Mouse (Mus musculus) kidney, adult 2 months (tissue): Measurements from ENCODE around the gene Cckbr. TPM values are rescaled to one million over a fixed set of nuclear protein-coding genes. Genes with fewer than 3 reads are reported as not detected.

Experiments used
- DNase-seq: peaks from one replicate; pipeline ENCODE4 v3.0.0; 2021
- H3K27ac ChIP-seq: fragments of 200-500 bp; 2 replicates; pipeline ENCODE4 v1.5.1; 2012; ENCODE audit warnings: low read depth, low read length, control low read depth, inconsistent platforms; ENCODE audit not compliant: insufficient read depth
- H3K27me3 ChIP-seq: fragments of 200-500 bp; replicated peaks from 2 replicates; pipeline ENCODE4 v1.6.1; 2012; ENCODE audit warnings: mild to moderate bottlenecking, moderate library complexity, low read length, inconsistent platforms; ENCODE audit not compliant: control insufficient read depth, insufficient read depth
- H3K36me3 ChIP-seq: fragments of 200-500 bp; 2 replicates; pipeline ENCODE4 v1.6.1; 2012; ENCODE audit warnings: mild to moderate bottlenecking, moderate library complexity, low read length, inconsistent platforms; ENCODE audit not compliant: control insufficient read depth, insufficient read depth
- H3K4me1 ChIP-seq: fragments of 200-500 bp; 2 replicates; pipeline ENCODE4 v1.6.1; 2011; ENCODE audit warnings: low read length; ENCODE audit not compliant: control insufficient read depth, insufficient read depth
- H3K4me3 ChIP-seq: fragments of 200-500 bp; 2 replicates; pipeline ENCODE4 v1.5.1; 2011; ENCODE audit warnings: mild to moderate bottlenecking, low read depth, low read length, control low read depth; ENCODE audit not compliant: insufficient read depth
- CTCF ChIP-seq: fragments of 200-500 bp; conservative IDR thresholded peaks from 2 replicates; pipeline ENCODE4 v1.5.1; 2011; ENCODE audit warnings: low read depth, mild to moderate bottlenecking, control low read depth, low read length, moderate library complexity, mixed read lengths; ENCODE audit not compliant: insufficient read depth, insufficient read length
- POLR2A ChIP-seq: fragments of 200-500 bp; IDR thresholded peaks from one replicate; pipeline ENCODE4 v1.6.1; 2011; ENCODE audit warnings: low read depth, low read length, control low read depth
- WGBS: fragments of 180-500 bp; shearing (Covaris S2); methylation state at CpG from one replicate; pipeline ENCODE4 v1.1.7; 2018; 5-methylcytosine and 5-hydroxymethylcytosine counted together
- polyA plus RNA-seq: library from polyadenylated mRNA; depleted of rRNA; stranded (reverse); fragments of >200 nt; gene quantifications from 2 replicates; pipeline ENCODE4 v1.2.3, GENCODE M21; 2012

Gene Cckbr
- polyA plus RNA-seq, 1 experiment: 0.14 TPM

DNA sequence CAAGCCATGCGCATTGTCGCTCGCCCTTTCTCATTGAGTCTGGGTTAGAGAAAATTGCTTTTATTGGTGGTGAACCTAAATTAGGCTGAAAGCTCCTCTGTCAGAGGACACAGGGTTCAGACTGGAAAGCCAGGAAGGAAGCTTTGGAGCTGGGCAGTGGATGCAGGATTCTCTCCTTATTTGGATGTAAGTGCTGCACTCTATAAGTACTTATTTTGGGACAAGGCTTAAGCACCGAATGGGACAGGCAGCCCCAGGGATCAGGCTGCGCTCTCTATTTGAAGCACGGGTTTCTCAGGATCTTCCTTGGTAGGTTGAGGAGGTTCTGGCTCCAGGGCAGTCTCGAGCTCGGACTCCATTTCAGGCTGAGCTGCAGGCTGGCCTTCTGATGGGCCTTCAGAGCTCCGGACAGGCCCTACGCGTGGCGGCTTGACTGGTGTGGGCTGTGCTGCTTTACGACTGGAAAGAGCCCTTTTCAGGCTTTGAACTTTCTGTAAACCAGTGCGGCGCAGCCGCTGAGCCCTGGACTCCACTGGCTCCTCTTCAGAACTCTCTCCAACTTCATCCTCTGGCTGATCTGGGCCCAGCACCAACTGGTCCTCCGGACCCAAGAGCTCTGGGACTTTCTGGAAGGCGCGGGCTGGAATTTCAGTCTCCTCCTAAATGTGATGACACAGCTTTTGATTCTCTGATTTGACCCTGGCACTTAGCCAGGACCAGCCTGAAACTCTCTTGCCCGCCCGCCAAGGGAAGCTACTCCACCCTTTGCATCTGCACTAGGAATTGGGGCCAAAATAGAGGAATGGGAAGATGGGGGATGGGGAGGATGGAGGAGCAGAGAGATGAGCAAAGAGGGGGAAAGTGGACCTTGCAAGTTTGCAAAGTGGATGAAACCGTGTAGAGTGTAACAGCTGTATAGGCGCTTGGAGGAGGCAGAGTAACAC lies 55.3 kb downstream of the Cckbr start:
- H3K4me1 ChIP-seq: peaks cover 8% of the 10 kb centered on the region
- peak; percentile 72 for DNase-seq
- no peak for TF ChIP-seq CTCF
- no peak for TF ChIP-seq POLR2A
- peak overlapping the region; percentile 50 for H3K4me3 ChIP-seq
- peak overlapping the region; percentile 49 for H3K27ac ChIP-seq
- no peaks in the 10 kb centered on the region for H3K36me3 ChIP-seq
- H3K27me3 ChIP-seq: no peaks in the 10 kb centered on the region
- 63% methylated on average over 23 of the region's 23 CpGs for WGBS

DNA sequence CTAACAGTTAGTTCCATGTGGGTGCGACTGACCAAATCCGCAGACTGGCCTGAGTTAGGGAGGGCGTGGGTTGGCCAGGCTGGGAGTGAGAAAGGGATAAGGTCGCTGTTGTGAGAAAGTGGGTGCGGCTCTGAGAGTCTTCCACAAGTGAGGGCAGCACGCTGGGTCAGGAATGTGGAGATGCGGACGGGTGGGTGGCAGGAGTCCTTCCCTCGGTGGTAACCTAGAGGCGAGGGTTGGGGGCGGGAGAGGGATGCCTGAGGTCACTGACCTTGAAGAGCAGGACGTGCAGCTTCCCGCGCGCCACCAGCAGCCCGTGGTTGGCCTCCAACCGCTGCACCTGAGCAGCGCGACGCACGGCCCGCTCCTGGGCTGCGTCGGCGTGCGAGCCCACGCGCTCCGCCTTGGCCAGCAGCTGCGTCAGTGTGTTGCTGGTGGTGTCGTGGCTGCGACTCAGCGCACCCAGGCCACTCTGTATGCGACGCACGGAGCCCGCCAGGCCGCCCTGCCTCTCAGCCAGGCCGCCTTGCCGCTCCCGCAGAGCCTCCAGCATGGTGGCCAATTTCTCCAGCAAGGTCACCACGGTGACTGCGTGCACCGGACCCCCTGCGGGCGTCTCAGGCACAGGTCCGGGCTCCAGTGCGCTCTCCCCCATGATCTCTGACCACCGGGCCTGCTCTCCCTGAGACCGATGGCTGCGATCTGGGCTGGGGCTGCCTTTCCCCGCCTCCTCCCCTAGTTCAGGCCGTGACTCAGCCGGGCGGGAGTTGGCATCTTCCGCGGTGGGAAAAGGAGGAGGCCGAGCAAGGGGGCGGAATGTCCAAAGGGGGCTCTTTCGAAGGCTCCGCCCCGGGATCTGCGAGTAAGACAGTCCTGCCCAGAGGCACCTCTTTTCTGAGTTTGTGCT lies 56.2 kb downstream of the Cckbr start, which contains the start of gene Cavin3:
Cavin3 (minus strand) TSS at position 796 of the 907 bp plus-strand sequence.
- TF ChIP-seq POLR2A: no peak
- no peak for TF ChIP-seq CTCF
- Histone ChIP-seq H3K36me3 (no peaks in the 10 kb centered on the region), H3K4me1 (peaks cover 3% of the 10 kb centered on the region), H3K27me3 (no peaks in the 10 kb centered on the region), H3K27ac (peak within 1 kb of the TSS; percentile 49), H3K4me3 (peak within 1 kb of the TSS; percentile 50)
- peak; percentile 83 for DNase-seq
- 5% methylated on average over 63 of the region's 63 CpGs for WGBS

DNA sequence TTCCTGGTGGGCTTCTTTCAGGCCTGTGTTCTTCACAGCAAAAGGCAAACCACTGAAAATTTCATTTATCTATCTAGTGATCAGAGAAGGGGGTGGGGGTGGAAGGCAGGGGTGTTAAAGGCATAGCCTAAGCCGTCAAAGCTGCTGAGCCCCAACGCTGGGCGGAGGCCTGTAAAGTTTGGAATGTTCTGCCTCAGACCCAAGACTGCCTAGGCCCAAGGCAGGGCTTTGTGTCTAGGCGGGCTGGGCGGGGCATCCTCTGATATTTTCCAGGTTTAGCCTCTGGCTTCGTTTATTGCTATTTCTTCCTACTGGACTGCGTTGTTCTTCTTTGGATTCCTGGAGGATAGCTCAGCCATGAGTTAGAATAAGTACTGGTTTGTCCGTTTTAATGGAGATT lies 56.9 kb downstream of the Cckbr start:
- WGBS: 56% methylated on average over 8 of the region's 8 CpGs
- Histone ChIP-seq H3K4me3 (peak overlapping the region; percentile 50; the same call in 1 of the 2 replicates), H3K36me3 (no peaks in the 10 kb centered on the region), H3K4me1 (no peaks in the 10 kb centered on the region), H3K27ac (peak overlapping the region; percentile 49), H3K27me3 (no peaks in the 10 kb centered on the region)
- DNase-seq: peak; percentile 57
- TF ChIP-seq POLR2A (no peak), CTCF (no peak)

DNA sequence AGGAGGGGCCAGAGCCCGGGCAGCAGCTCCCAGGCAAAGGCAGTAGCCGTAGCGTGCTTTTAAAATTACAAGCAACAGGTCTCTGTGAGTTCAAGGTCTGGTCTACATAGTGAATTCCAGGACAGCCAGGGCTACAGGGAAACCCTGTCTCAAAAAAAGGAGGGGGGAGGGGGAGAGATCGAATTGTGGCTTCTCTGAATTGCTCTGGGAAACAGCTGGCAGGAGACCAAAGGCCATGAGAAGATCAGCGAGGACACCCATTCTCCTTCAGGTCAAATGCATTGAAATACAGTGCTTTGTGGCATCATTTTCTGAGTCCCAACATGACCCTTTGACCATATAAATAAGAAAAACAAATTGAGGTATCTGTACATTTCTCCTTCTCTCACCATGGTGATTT lies 59.5 kb downstream of the Cckbr start:
- no peak overlapping the region for H3K27ac ChIP-seq
- no peaks in the 10 kb centered on the region for H3K4me1 ChIP-seq
- TF ChIP-seq CTCF (no peak), POLR2A (no peak)
- DNase-seq: peak; percentile 38
- H3K36me3 ChIP-seq: no peaks in the 10 kb centered on the region
- H3K4me3 ChIP-seq: no peak overlapping the region
- 55% methylated on average over 5 of the region's 5 CpGs for WGBS
- no peaks in the 10 kb centered on the region for H3K27me3 ChIP-seq

DNA sequence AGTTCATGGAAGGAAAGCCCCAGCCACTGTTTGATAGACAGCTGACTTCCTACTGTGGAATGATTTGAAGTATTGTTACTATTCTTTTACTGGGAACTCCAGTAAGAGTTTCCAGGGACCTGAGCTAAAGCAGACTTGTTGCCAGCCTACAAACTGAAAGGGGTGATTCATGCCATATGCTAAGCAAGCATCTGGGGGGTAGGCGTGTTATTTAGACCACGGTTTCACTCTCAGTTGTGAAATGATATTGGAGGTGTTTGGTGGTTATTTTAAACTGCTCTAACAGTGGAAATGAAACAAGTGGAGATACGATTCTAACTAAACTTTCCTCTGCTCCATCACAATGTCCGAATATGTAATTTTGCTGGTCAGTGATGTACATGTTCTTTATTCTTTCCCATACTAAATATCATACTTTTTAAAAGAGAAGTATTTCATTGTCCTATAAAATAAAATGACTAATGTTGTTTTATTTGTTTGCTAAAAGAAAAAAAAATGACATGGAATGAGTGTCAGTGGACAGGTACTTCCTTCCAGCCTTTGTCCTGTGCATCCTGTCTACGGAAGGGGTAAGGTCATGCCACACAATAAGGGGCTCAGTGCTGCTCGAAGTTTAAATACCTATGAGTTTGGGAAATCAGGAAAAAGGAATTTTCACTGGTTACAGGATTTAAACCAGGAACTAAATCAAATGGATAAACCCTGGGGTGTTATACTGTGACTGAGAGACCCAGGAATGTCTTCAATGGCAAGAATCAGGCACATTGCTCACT lies 61.8 kb downstream of the Cckbr start:
- WGBS: 68% methylated on average over 6 of the region's 6 CpGs

DNA sequence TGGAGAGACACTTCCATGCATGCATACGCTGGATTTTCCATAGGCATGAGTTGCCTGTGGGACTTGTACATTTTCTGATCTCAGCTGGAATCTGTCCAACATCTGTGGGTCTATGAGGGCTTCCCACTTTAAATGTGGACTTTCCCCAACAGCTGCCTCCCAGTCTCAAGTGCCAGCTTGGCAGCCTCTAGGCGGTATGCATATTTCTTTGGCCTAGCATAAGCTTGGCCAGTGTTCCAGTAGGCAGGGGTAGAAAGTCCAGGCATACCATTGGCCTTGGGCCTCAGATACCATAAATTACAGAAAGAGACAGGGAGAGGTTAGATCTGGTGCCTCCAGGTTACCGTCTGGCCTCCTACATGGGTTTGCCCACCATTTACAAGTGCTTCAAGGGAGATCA lies 72.3 kb downstream of the Cckbr start:
- no peaks in the 10 kb centered on the region for H3K27me3 ChIP-seq
- no peak for DNase-seq
- TF ChIP-seq CTCF (no peak), POLR2A (no peak)
- no peaks in the 10 kb centered on the region for H3K36me3 ChIP-seq
- H3K27ac ChIP-seq: no peak overlapping the region
- WGBS: 77% methylated on average over 3 of the region's 3 CpGs
- H3K4me3 ChIP-seq: no peak overlapping the region
- no peaks in the 10 kb centered on the region for H3K4me1 ChIP-seq

More for the DNA sequence above, 61.8 kb downstream of the Cckbr start:
- Histone ChIP-seq H3K4me1 (no peaks in the 10 kb centered on the region), H3K36me3 (no peaks in the 10 kb centered on the region), H3K27ac (no peak overlapping the region), H3K4me3 (no peak overlapping the region), H3K27me3 (no peaks in the 10 kb centered on the region)
- DNase-seq: peak; percentile 57
- TF ChIP-seq POLR2A: no peak
